Mouse (Mus musculus): ENCODE results near the gene Fgf12. TPM values are rescaled to one million over a fixed set of nuclear protein-coding genes. Genes with fewer than 3 reads are reported as not detected.
A peak's percentile ranks its signal among the peaks of the same experiment; 100 is the strongest.

Fgf12 gene
- polyA plus RNA-seq (2012; rRNA removed) (4.7 and 6.0 TPM in 2 replicates), polyA plus RNA-seq (2014; fragmentation: Nextera tagmentation; extraction: Ambion mirVana) (8.1 and 12.3 TPM in 2 replicates)

GRCm38 (mm10) chr16:28752638-28753118 lies at the start of gene Fgf12:
TSS of gene Fgf12 (minus strand) at chr16:28753068.
- H3K9ac ChIP-seq (ENCODE audit: low read depth, low read length, severe bottlenecking): peak within 1 kb of the TSS; percentile 31; the same call in 1 of the 2 replicates
- WGBS: 2% methylated on average over 16 of the region's 16 CpGs
- peak within 1 kb of the TSS; percentile 53 for H3K4me2 ChIP-seq (replicated peaks; ENCODE audit: low read depth, low read length, severe bottlenecking)
- no peak for TF ChIP-seq POLR2A (IDR thresholded peaks at IDR 0.05; ENCODE audit: borderline replicate concordance, extremely low read depth, insufficient read depth, insufficient read length)
- ATAC-seq (ENCODE audit: low FRiP score, low read depth) (no peak), DNase-seq (ENCODE audit: low spot score) (no peak)
- 0 out of 2 replicates have a peak, but pooled peaks cover 3% of the 10 kb centered on the region for H3K4me1 ChIP-seq (ENCODE audit: control insufficient read depth, insufficient read depth, low read length)
- H3K4me3 ChIP-seq (replicated peaks; ENCODE audit: low read length): peak within 1 kb of the TSS; percentile 23
- H3K27ac ChIP-seq (replicated peaks; ENCODE audit: low read depth, low read length): no peak within 1 kb of the TSS
- no peaks in the 10 kb centered on the region for H3K36me3 ChIP-seq (ENCODE audit: control insufficient read depth, insufficient read depth, low read length)
- H3K27me3 ChIP-seq (ENCODE audit: control insufficient read depth, insufficient read depth, low read length): no peaks in the 10 kb centered on the region
- no peaks in the 10 kb centered on the region for H3K9me3 ChIP-seq (ENCODE audit: control insufficient read depth, low read length)

- no peak overlapping the region for H3K4me2 ChIP-seq (replicated peaks; ENCODE audit: low read depth, low read length, severe bottlenecking)
- DNase-seq (ENCODE audit: low spot score): peak; percentile 48
- H3K27ac ChIP-seq (replicated peaks; ENCODE audit: low read depth, low read length): no peak overlapping the region
- no peak overlapping the region for H3K4me3 ChIP-seq (replicated peaks; ENCODE audit: low read length)
- H3K9ac ChIP-seq (ENCODE audit: low read depth, low read length, severe bottlenecking): no peak overlapping the region
- ATAC-seq (ENCODE audit: low FRiP score, low read depth): no peak
- WGBS: 5% methylated on average over 4 of the region's 4 CpGs
- H3K4me1 ChIP-seq (ENCODE audit: control insufficient read depth, insufficient read depth, low read length): no peaks in the 10 kb centered on the region
- H3K9me3 ChIP-seq (ENCODE audit: control insufficient read depth, low read length): no peaks in the 10 kb centered on the region
- no peaks in the 10 kb centered on the region for H3K27me3 ChIP-seq (ENCODE audit: control insufficient read depth, insufficient read depth, low read length)
- no peak for TF ChIP-seq POLR2A (IDR thresholded peaks at IDR 0.05; ENCODE audit: borderline replicate concordance, extremely low read depth, insufficient read depth, insufficient read length)
- no peaks in the 10 kb centered on the region for H3K36me3 ChIP-seq (ENCODE audit: control insufficient read depth, insufficient read depth, low read length)
These were observed 40.2 kb upstream of the Fgf12 start for GRCm38 (mm10) chr16:28793115-28793514.

- ATAC-seq (ENCODE audit: low FRiP score, low read depth) (no peak), DNase-seq (ENCODE audit: low spot score) (no peak)
- H3K9me3 ChIP-seq (ENCODE audit: control insufficient read depth, low read length): no peaks in the 10 kb centered on the region
- no peak overlapping the region for H3K4me2 ChIP-seq (replicated peaks; ENCODE audit: low read depth, low read length, severe bottlenecking)
- H3K27ac ChIP-seq (replicated peaks; ENCODE audit: low read depth, low read length): no peak overlapping the region
- no peaks in the 10 kb centered on the region for H3K4me1 ChIP-seq (ENCODE audit: control insufficient read depth, insufficient read depth, low read length)
- no peaks in the 10 kb centered on the region for H3K36me3 ChIP-seq (ENCODE audit: control insufficient read depth, insufficient read depth, low read length)
- WGBS: 89% methylated on average over 2 of the region's 2 CpGs
- no peak overlapping the region for H3K9ac ChIP-seq (ENCODE audit: low read depth, low read length, severe bottlenecking)
- no peaks in the 10 kb centered on the region for H3K27me3 ChIP-seq (ENCODE audit: control insufficient read depth, insufficient read depth, low read length)
- TF ChIP-seq POLR2A (IDR thresholded peaks at IDR 0.05; ENCODE audit: borderline replicate concordance, extremely low read depth, insufficient read depth, insufficient read length): no peak
- H3K4me3 ChIP-seq (replicated peaks; ENCODE audit: low read length): no peak overlapping the region
These were observed 17.4 kb upstream of the Fgf12 start for GRCm38 (mm10) chr16:28770276-28770675.

GRCm38 (mm10) chr16:28761417-28761976 lies 8.6 kb upstream of the Fgf12 start:
- Histone ChIP-seq H3K27ac (replicated peaks; ENCODE audit: low read depth, low read length) (no peak overlapping the region), H3K4me1 (ENCODE audit: control insufficient read depth, insufficient read depth, low read length) (no peaks in the 10 kb centered on the region), H3K9ac (ENCODE audit: low read depth, low read length, severe bottlenecking) (no peak overlapping the region), H3K4me2 (replicated peaks; ENCODE audit: low read depth, low read length, severe bottlenecking) (no peak overlapping the region), H3K9me3 (ENCODE audit: control insufficient read depth, low read length) (no peaks in the 10 kb centered on the region), H3K27me3 (ENCODE audit: control insufficient read depth, insufficient read depth, low read length) (no peaks in the 10 kb centered on the region), H3K4me3 (replicated peaks; ENCODE audit: low read length) (no peak overlapping the region), H3K36me3 (ENCODE audit: control insufficient read depth, insufficient read depth, low read length) (no peaks in the 10 kb centered on the region)
- no peak for TF ChIP-seq POLR2A (IDR thresholded peaks at IDR 0.05; ENCODE audit: borderline replicate concordance, extremely low read depth, insufficient read depth, insufficient read length)
- WGBS: 87% methylated on average over 4 of the region's 4 CpGs
- DNase-seq (ENCODE audit: low spot score): no peak
- ATAC-seq (ENCODE audit: low FRiP score, low read depth): no peak

- Histone ChIP-seq H3K9me3 (ENCODE audit: control insufficient read depth, low read length) (no peaks in the 10 kb centered on the region), H3K4me3 (replicated peaks; ENCODE audit: low read length) (peak overlapping the region; percentile 23), H3K9ac (ENCODE audit: low read depth, low read length, severe bottlenecking) (peak overlapping the region; percentile 31; the same call in 1 of the 2 replicates), H3K36me3 (ENCODE audit: control insufficient read depth, insufficient read depth, low read length) (no peaks in the 10 kb centered on the region), H3K4me2 (replicated peaks; ENCODE audit: low read depth, low read length, severe bottlenecking) (peak overlapping the region; percentile 53), H3K27me3 (ENCODE audit: control insufficient read depth, insufficient read depth, low read length) (no peaks in the 10 kb centered on the region), H3K4me1 (ENCODE audit: control insufficient read depth, insufficient read depth, low read length) (0 out of 2 replicates have a peak, but pooled peaks cover 3% of the 10 kb centered on the region), H3K27ac (replicated peaks; ENCODE audit: low read depth, low read length) (no peak overlapping the region)
- under 1% methylated on average over 33 of the region's 33 CpGs for WGBS
- DNase-seq (ENCODE audit: low spot score) (peak; percentile 90), ATAC-seq (ENCODE audit: low FRiP score, low read depth) (peak; percentile 93)
- TF ChIP-seq POLR2A (IDR thresholded peaks at IDR 0.05; ENCODE audit: borderline replicate concordance, extremely low read depth, insufficient read depth, insufficient read length): no peak
These were observed 453 bp upstream of the Fgf12 start for GRCm38 (mm10) chr16:28753124-28753917.

Data from limb, embryonic 14.5 days (tissue).